Mouse (Mus musculus): Measurements from ENCODE around the gene Pcnx.
A peak's percentile ranks its signal among the peaks of the same experiment; 100 is the strongest.
"Not testable (repeated sequence)": the region's sequence is repeated elsewhere in the genome, so short reads cannot be mapped to it uniquely, and the experiment has no call there.

The Pcnx gene

GRCm38 (mm10) chr12:81971042-81971883 is 111.4 kb downstream of the Pcnx start:
- peak; percentile 38 for DNase-seq

- DNase-seq, result peak; percentile 47
These were observed 112.1 kb downstream of the Pcnx start for GRCm38 (mm10) chr12:81971884-81972362.

GRCm38 (mm10) chr12:81974806-81975205 is 115.0 kb downstream of the Pcnx start:
- peak; percentile 34 for DNase-seq

GRCm38 (mm10) chr12:81977346-81977745 is 117.5 kb downstream of the Pcnx start:
- no peak for DNase-seq

GRCm38 (mm10) chr12:81979312-81979711 is 119.5 kb downstream of the Pcnx start:
- no peak for DNase-seq

GRCm38 (mm10) chr12:81992106-81992505 is 132.3 kb downstream of the Pcnx start:
- DNase-seq, result no peak

- no peak for DNase-seq
These were observed 133.2 kb downstream of the Pcnx start for GRCm38 (mm10) chr12:81992996-81993395.

- no peak for DNase-seq
These were observed 135.3 kb downstream of the Pcnx start for GRCm38 (mm10) chr12:81994911-81995667.

GRCm38 (mm10) chr12:81996679-81997362 is 137.0 kb downstream of the Pcnx start:
- DNase-seq, result no peak

- DNase-seq, result no peak
These were observed 137.7 kb downstream of the Pcnx start for GRCm38 (mm10) chr12:81997497-81997896.

GRCm38 (mm10) chr12:82002697-82003096 is 142.9 kb downstream of the Pcnx start:
- DNase-seq, result not testable (repeated sequence)

GRCm38 (mm10) chr12:82025901-82026633 is 166.2 kb downstream of the Pcnx start:
- not testable (repeated sequence) for DNase-seq

GRCm38 (mm10) chr12:82033524-82033923 is 173.7 kb downstream of the Pcnx start:
- DNase-seq, result not testable (repeated sequence)

GRCm38 (mm10) chr12:82033973-82034372 is 174.2 kb downstream of the Pcnx start:
- not testable (repeated sequence) for DNase-seq

GRCm38 (mm10) chr12:82044078-82044477 is 184.3 kb downstream of the Pcnx start:
- DNase-seq, result not testable (repeated sequence)

Measured in layer of hippocampus, adult 9-11 months (tissue).